Mouse (Mus musculus): Measurements from ENCODE around the gene Usp6nl. TPM values are rescaled to one million over a fixed set of nuclear protein-coding genes. Genes with fewer than 3 reads are reported as not detected.

Usp6nl gene
- polyA plus RNA-seq, 1 experiment from 2014 or later: 5.0 TPM

DNA sequence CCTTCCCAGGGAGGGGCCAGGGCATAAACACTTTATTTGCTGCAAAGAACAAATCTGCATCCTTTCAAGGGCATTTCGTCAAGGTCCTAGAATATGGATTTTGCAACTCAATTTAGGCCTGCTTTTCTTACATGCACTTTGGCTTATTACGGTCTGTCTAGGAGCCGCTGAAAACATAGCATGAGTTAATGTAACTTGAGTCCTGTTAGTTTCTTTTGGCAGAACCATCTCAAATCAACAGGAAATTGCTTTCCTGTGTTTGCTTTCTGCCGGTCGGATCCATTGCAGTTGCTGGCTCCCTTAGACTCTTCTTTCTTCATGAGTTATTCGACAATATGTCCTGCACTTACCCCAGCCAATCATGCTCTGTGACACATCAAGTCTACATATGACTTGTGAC lies 143.9 kb downstream of the Usp6nl start:
- no peak for DNase-seq (ENCODE audit: low spot score)

GRCm38 (mm10) chr2:6467318-6467717 lies 144.9 kb downstream of the Usp6nl start:
- DNase-seq (ENCODE audit: low spot score): no peak

DNA sequence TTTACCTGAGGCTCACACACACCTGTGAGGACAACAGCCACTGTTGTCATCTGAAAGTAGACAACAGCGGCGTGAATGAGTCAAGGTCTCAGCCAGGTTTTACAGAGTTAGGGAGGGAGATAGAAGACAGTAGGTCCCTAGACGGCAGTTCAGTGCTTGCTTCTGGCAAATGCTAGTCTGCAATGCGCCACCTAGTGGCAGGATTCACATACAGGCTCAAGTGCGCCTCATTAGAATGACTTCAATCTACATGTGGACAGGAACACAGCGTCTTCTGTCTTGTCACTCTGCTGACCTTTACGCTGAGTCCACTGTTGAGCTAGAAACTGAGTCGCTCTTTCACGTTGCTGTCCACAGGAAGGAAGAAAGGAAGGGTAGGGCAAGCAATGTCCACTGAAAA lies 146.7 kb downstream of the Usp6nl start:
- DNase-seq (ENCODE audit: low spot score): peak; percentile 76

DNA sequence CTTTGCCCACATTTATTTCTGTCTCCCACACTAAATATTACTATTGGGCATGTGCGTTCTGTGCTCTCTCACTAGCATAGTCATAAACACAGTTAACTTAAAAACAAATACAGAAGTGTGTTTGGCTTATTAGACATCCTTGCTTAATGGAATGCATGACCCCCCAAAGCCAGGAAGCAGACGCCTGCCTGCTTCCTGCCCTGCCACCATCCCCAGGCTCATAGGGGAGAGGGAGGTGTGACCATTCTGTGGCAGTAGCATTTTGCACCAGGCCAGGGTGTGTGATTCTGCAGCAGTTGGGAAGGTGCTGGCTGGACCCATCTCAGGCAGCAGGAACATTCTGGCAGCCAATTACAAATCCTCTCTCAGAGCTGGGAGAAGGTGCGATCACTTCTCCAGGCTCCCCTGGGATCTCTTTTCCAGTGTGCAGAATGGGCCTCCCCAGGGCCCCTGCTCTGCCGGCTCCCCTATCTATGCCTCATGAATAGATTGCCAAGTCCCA lies 148.7 kb downstream of the Usp6nl start:
- no peak for DNase-seq (ENCODE audit: low spot score)

GRCm38 (mm10) chr2:6473829-6474228 lies 151.4 kb downstream of the Usp6nl start:
- peak; percentile 15 for DNase-seq (ENCODE audit: low spot score)

GRCm38 (mm10) chr2:6477884-6478283 lies 155.4 kb downstream of the Usp6nl start:
- no peak for DNase-seq (ENCODE audit: low spot score)

GRCm38 (mm10) chr2:6478361-6478965 lies 156.0 kb downstream of the Usp6nl start:
- DNase-seq (ENCODE audit: low spot score): peak; percentile 44

DNA sequence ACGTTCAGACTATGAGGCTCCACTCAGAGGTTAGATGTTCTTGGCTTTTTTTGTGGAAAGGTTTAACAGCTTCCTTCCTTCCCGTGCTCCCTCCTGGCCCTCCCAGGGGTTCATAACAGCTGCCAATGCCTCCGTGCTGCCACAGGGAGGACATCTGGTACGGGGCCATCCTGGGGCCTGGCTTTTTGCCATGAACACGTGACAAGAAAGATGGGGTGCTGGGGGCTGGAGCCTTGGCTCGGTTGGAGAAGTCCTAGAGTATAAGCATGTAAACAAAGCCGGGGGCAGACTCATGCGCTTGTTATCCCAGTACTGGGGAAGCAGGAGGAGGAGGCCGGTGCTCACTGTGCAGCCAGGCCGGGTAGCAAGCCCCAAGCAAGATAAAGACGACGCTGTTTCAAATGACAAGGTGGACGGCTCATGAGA lies 156.5 kb downstream of the Usp6nl start:
- DNase-seq (ENCODE audit: low spot score): no peak

DNA sequence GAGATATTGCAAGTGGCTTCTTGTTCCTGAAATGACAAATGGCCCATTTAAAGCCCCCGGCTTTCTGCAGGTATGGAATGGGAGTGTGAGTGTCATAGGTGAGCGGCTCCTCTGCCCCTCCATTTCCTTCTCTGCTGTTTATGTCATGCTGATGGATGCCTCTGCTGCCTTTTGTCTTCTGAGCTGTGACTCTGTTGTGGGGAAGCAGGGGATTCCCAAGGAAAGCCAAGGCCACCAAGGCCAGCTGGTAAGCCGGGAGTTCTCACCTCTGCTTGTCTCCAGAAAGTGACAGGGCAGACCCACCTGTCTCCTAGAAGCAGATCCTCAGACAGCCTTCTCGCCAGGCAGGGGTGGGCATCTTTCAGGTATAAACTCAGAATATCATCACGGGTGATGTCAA lies 157.2 kb downstream of the Usp6nl start:
- DNase-seq (ENCODE audit: low spot score): no peak

- DNase-seq (ENCODE audit: low spot score): no peak
Observed at GRCm38 (mm10) chr2:6481966-6482365, 159.5 kb downstream of the Usp6nl start.

DNA sequence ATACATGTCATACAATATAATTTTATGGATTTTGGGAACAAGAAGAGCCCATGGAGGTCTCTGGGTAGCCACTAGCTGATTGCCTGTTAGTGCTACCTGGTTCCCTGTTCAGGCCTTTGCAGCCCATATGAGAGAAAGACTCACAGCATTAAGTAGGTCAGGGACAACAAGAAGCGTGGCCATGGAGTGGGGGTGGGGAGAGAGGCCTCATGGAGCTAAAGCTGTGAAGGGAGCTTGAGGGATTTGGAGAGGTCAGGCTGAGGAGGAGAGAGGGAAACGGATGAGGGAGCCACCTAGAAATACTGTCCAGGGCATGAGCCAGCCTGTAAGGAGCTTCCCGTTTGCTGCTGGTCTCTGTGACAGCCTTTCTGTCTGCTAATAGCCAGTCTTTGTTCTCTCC lies 159.9 kb downstream of the Usp6nl start:
- no peak for DNase-seq (ENCODE audit: low spot score)

- DNase-seq (ENCODE audit: low spot score): no peak
Observed at GRCm38 (mm10) chr2:6483081-6483992, 160.9 kb downstream of the Usp6nl start.

DNA sequence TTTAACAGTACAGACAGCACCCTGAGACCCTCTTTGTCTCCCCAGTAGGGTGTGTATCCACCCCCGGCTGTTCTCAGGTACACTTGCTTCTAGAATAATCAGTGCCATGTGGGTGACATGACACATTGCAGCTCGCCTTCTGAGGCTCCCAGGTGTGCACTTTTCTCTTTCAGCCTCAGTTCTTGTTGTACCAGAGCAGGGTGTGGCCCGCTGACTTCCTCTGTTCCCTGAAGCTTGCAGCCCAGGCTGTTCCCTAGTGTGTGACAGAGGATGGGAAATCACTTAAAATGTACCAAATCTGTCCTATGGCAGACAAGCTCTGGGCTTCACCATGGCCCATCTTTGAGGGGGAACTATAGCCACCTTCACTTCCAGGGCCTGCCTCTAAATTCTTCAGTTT lies 161.7 kb downstream of the Usp6nl start:
- DNase-seq (ENCODE audit: low spot score): no peak

- no peak for DNase-seq (ENCODE audit: low spot score)
Observed at GRCm38 (mm10) chr2:6487566-6488488, 165.4 kb downstream of the Usp6nl start.

GRCm38 (mm10) chr2:6488489-6489056 lies 166.1 kb downstream of the Usp6nl start:
- no peak for DNase-seq (ENCODE audit: low spot score)

GRCm38 (mm10) chr2:6490076-6490475 lies 167.6 kb downstream of the Usp6nl start:
- no peak for DNase-seq (ENCODE audit: low spot score)

DNA sequence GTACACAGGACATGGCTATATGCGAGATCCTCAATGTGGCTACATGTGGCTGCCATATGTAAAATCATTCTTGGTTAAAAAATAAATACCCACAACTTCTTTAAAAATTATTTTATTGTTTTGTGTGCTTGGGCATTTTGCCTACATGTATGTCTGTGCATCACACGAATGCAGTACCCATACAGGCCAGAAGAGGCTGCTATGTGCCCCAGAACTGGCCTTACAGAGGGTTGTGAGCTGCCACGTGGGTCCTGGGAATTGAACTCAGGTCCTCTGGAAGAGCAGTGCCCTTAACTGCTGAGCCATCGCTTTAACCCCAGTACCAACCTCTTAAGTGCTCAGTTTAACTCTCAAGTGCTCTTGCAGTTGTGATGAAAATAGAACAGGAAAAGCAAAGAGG lies 168.4 kb downstream of the Usp6nl start:
- DNase-seq (ENCODE audit: low spot score): no peak

- no peak for DNase-seq (ENCODE audit: low spot score)
Observed at GRCm38 (mm10) chr2:6493886-6494285, 171.4 kb downstream of the Usp6nl start.

All from thymus, postnatal 0 days (tissue).